Comparison of ENCODE assay signal across 9 mouse cellular contexts in the genomic region with DNA sequence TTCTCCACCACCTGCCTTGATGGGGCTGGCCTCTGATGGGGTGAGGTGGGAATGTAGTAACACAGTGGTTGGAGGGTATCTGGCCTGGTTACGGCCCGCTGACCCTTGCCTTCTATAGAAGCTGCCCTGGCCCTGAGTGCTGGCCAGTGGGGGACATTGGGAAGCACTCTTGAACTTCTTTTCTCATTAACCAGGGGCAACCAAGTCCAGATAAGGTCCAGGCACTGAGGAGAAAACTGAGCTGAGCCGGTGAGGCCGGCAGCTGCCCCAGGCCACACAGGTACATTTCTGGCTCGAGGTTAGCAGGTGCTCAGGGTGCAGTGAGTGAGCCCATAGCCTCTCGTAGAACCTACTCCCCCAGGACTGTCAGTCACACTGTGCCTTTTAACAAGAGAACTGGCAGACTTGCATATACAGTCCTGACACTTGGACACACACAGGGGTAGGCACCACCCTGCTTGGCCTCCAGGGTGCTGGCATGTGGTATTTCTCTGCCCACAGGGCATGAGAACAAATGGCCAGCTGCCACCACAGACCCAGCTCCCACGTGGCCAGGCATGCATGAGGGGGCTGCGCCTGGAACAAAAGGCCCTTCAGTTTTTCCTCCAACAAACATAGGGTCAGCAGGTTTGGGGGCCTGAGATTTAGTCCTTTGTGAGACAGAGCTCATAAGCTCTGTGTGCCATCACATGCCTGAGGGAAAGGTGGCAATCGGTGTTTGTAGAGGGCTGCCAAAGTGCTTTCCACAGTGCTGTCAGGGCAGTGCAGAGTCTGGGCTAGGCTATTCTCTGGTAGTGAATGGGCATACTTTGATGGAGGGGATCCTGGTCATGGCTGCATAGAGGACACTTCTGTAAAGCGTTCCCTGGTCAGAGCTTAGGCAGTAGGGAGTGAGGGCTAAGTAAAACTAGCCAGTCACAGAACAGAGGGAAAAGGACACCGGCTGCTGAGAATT. TPM values are rescaled to one million over a fixed set of nuclear protein-coding genes. Genes with fewer than 3 reads are reported as not detected.
DNase-seq lines count a peak whose midpoint lies in the region; ATAC-seq and TF ChIP-seq lines count a peak whose summit lies in the region.
"Had no signal": no experiment of that assay in that cellular context is flagged by ENCODE, and none has a peak within 500 bp of the region (broad histone marks: within the 10 kb centered on the region; RNA-seq: fewer than 3 reads in every experiment).

No protein-coding gene starts in this region.

- H3K9me3 ChIP-seq in forebrain, embryonic 10.5 days: no peaks in the 10 kb centered on the region
- no peaks in the 10 kb centered on the region for H3K9me3 ChIP-seq in midbrain, embryonic 15.5 days
- H3K9me3 ChIP-seq in intestine, embryonic 15.5 days: no peaks in the 10 kb centered on the region
- H3K9me3 ChIP-seq: embryonic facial prominence, embryonic 12.5 days had no signal

- H3K27ac ChIP-seq in forebrain, embryonic 10.5 days: peak overlapping the region; percentile 51; the same call in 1 of the 2 replicates
- peak overlapping the region; percentile 53; the same call in 1 of the 2 replicates for H3K27ac ChIP-seq in midbrain, embryonic 15.5 days
- H3K27ac ChIP-seq in intestine, embryonic 15.5 days: no peak overlapping the region
- H3K27ac ChIP-seq: embryonic facial prominence, embryonic 12.5 days had no signal

- no peak overlapping the region for H3K9ac ChIP-seq in midbrain, embryonic 15.5 days
- no peak overlapping the region for H3K9ac ChIP-seq in intestine, embryonic 15.5 days
- H3K9ac ChIP-seq: embryonic facial prominence, embryonic 12.5 days had no signal

- peaks cover 41% of the 10 kb centered on the region for H3K4me1 ChIP-seq in forebrain, embryonic 10.5 days
- peaks cover 32% of the 10 kb centered on the region for H3K4me1 ChIP-seq in midbrain, embryonic 15.5 days
- H3K4me1 ChIP-seq in intestine, embryonic 15.5 days (replicated peaks): peaks cover 18% of the 10 kb centered on the region; the same call in 1 of the 2 replicates

- no peaks in the 10 kb centered on the region for H3K27me3 ChIP-seq in C2C12 (ENCODE audit: control insufficient read depth, insufficient read depth, insufficient read length)
- H3K27me3 ChIP-seq in forebrain, embryonic 10.5 days (ENCODE audit: poor library complexity, severe bottlenecking): no peaks in the 10 kb centered on the region
- no peaks in the 10 kb centered on the region for H3K27me3 ChIP-seq in midbrain, embryonic 15.5 days (replicated peaks)
- H3K27me3 ChIP-seq in intestine, embryonic 15.5 days (replicated peaks): no peaks in the 10 kb centered on the region
- H3K27me3 ChIP-seq: embryonic facial prominence, embryonic 12.5 days had no signal

- peak; percentile 47 for ATAC-seq in midbrain, embryonic 15.5 days (replicated peaks)
- ATAC-seq in intestine, embryonic 15.5 days: no peak

- no peak overlapping the region for H3ac ChIP-seq in C2C12 (ENCODE audit: control insufficient read depth, insufficient read length, low read depth)

- H3K79me3 ChIP-seq in C2C12 (ENCODE audit: low read depth): peaks cover 68% of the 10 kb centered on the region

- no peak overlapping the region for H3K4me3 ChIP-seq in C2C12 (ENCODE audit: insufficient read depth, poor library complexity, severe bottlenecking)
- H3K4me3 ChIP-seq in forebrain, embryonic 10.5 days: no peak overlapping the region
- no peak overlapping the region for H3K4me3 ChIP-seq in midbrain, embryonic 15.5 days
- H3K4me3 ChIP-seq in intestine, embryonic 15.5 days (replicated peaks): no peak overlapping the region
- H3K4me3 ChIP-seq: embryonic facial prominence, embryonic 12.5 days had no signal

- H3K79me2 ChIP-seq in C2C12 (ENCODE audit: control insufficient read depth, insufficient read depth): peaks cover 98% of the 10 kb centered on the region

- no peak for TF ChIP-seq CTCF in C2C12 (IDR thresholded peaks at IDR 0.05; ENCODE audit: control insufficient read depth, insufficient read depth, insufficient read length)

- WGBS in forebrain, embryonic 10.5 days: 82% methylated on average over 11 of the region's 11 CpGs
- WGBS in midbrain, embryonic 15.5 days: 59% methylated on average over 11 of the region's 11 CpGs
- 79% methylated on average over 11 of the region's 11 CpGs for WGBS in intestine, embryonic 15.5 days

- peaks cover 42% of the 10 kb centered on the region for H3K36me3 ChIP-seq in C2C12 (ENCODE audit: control insufficient read depth, insufficient read depth)
- peaks cover 14% of the 10 kb centered on the region for H3K36me3 ChIP-seq in forebrain, embryonic 10.5 days (replicated peaks)
- H3K36me3 ChIP-seq in midbrain, embryonic 15.5 days (replicated peaks): no peaks in the 10 kb centered on the region
- no peaks in the 10 kb centered on the region for H3K36me3 ChIP-seq in intestine, embryonic 15.5 days

- peak; percentile 39 for DNase-seq in gastrocnemius, postnatal 10 days
- DNase-seq in gastrocnemius, postnatal 25 days: no peak
- no peak for DNase-seq in forebrain, embryonic 10.5 days (ENCODE audit: extremely low spot score, low spot score)
- peak; percentile 68 to 70 for DNase-seq in kidney, adult 8-10 months
- no peak for DNase-seq in yolk sac, embryonic 10.5 days (ENCODE audit: low spot score)

- no peak overlapping the region for H3K4me2 ChIP-seq in midbrain, embryonic 15.5 days
- H3K4me2 ChIP-seq in intestine, embryonic 15.5 days (replicated peaks): no peak overlapping the region
- H3K4me2 ChIP-seq: embryonic facial prominence, embryonic 12.5 days had no signal

TF ChIP-seq in C2C12, 6 proteins besides CTCF, POLR2A, EP300 and RAD21:
- TF ChIP-seq MAX (IDR thresholded peaks at IDR 0.05) (no peak), MYOG (IDR thresholded peaks at IDR 0.05; ENCODE audit: control insufficient read depth, extremely low read depth, insufficient read length) (no peak), CEBPB (IDR thresholded peaks at IDR 0.05; ENCODE audit: low read depth) (no peak), MYOD1 (IDR thresholded peaks at IDR 0.05; ENCODE audit: control insufficient read depth, insufficient read length, low read depth) (no peak), FOSL1 (IDR thresholded peaks at IDR 0.05; ENCODE audit: insufficient read depth, low read length, poor library complexity, severe bottlenecking) (no peak), USF1 (IDR thresholded peaks at IDR 0.05; ENCODE audit: low read depth) (peak; percentile 21)

RNA-seq across cellular contexts. Expression of a gene that starts 18.3 kb away (rescaled TPM):
- total RNA-seq in gastrocnemius, postnatal 10 days (2021): 10 to 100 TPM; 51.8 to 54.4 TPM
- total RNA-seq in gastrocnemius, postnatal 25 days (2021): 10 to 100 TPM; 34.7 to 38.5 TPM
- 48.8 TPM for polyA plus RNA-seq in C2C12 (2012; fragmentation: generic; extraction: Trizol)
- polyA plus RNA-seq in forebrain, embryonic 10.5 days (2016; fragmentation: Nextera tagmentation; extraction: Ambion mirVana): 16.9 and 18.3 TPM in 2 replicates
- 34.6 and 35.1 TPM in 2 replicates for polyA plus RNA-seq in midbrain, embryonic 15.5 days (2015; fragmentation: Nextera tagmentation; extraction: Ambion mirVana)
- 11.7 and 12.1 TPM in 2 replicates for polyA plus RNA-seq in intestine, embryonic 15.5 days (2015; fragmentation: Nextera tagmentation; extraction: Ambion mirVana)

RNA-seq across cellular contexts. Expression of a gene that starts 32.1 kb away (rescaled TPM):
- 10 to 100 TPM; 28.2 to 37.9 TPM for total RNA-seq in gastrocnemius, postnatal 10 days (2021)
- total RNA-seq in gastrocnemius, postnatal 25 days (2021): 10 to 100 TPM; 19.3 to 19.4 TPM
- polyA plus RNA-seq in C2C12 (2012; fragmentation: generic; extraction: Trizol): 27.2 TPM
- 50.8 and 58.1 TPM in 2 replicates for polyA plus RNA-seq in forebrain, embryonic 10.5 days (2016; fragmentation: Nextera tagmentation; extraction: Ambion mirVana)
- polyA plus RNA-seq in midbrain, embryonic 15.5 days (2015; fragmentation: Nextera tagmentation; extraction: Ambion mirVana): 56.0 and 58.5 TPM in 2 replicates
- polyA plus RNA-seq in intestine, embryonic 15.5 days (2015; fragmentation: Nextera tagmentation; extraction: Ambion mirVana): 45.8 and 49.8 TPM in 2 replicates

RNA-seq across cellular contexts. Expression of a gene that starts 41.7 kb away (rescaled TPM):
- under 1 TPM in 1 of 2 experiments, not detected in 1; 0.20 TPM for total RNA-seq in gastrocnemius, postnatal 10 days (2021)
- total RNA-seq in gastrocnemius, postnatal 25 days (2021): not detected
- polyA plus RNA-seq in C2C12 (2012; fragmentation: generic; extraction: Trizol): not detected
- polyA plus RNA-seq in forebrain, embryonic 10.5 days (2016; fragmentation: Nextera tagmentation; extraction: Ambion mirVana): not detected in 2 replicates
- 0.40 TPM in 1 of 2 replicates, not detected in the other for polyA plus RNA-seq in midbrain, embryonic 15.5 days (2015; fragmentation: Nextera tagmentation; extraction: Ambion mirVana)
- polyA plus RNA-seq in intestine, embryonic 15.5 days (2015; fragmentation: Nextera tagmentation; extraction: Ambion mirVana): not detected in 2 replicates

RNA-seq across cellular contexts. Expression of a gene that starts 56.3 kb away (rescaled TPM):
- 10 to 100 TPM; 10.4 to 12.7 TPM for total RNA-seq in gastrocnemius, postnatal 10 days (2021)
- total RNA-seq in gastrocnemius, postnatal 25 days (2021): 10 to 100 TPM; 12.6 to 13.1 TPM
- 17.2 TPM for polyA plus RNA-seq in C2C12 (2012; fragmentation: generic; extraction: Trizol)
- 22.4 and 24.2 TPM in 2 replicates for polyA plus RNA-seq in forebrain, embryonic 10.5 days (2016; fragmentation: Nextera tagmentation; extraction: Ambion mirVana)
- polyA plus RNA-seq in midbrain, embryonic 15.5 days (2015; fragmentation: Nextera tagmentation; extraction: Ambion mirVana): 57.4 and 60.2 TPM in 2 replicates
- 19.5 and 22.4 TPM in 2 replicates for polyA plus RNA-seq in intestine, embryonic 15.5 days (2015; fragmentation: Nextera tagmentation; extraction: Ambion mirVana)

Comparison
In these comparisons a context has a peak if more than half of its experiments do, and no peak if none do; other contexts are left out.
1. DNase-seq: peak in gastrocnemius, postnatal 10 days (single experiment) and kidney, adult 8-10 months (2 of 2); none in gastrocnemius, postnatal 25 days (single experiment), forebrain, embryonic 10.5 days (single experiment) and yolk sac, embryonic 10.5 days (single experiment).